Mouse (Mus musculus) cortical plate, adult 2 months (tissue): ENCODE data around the gene Tff3.

Experiments
- CTCF ChIP-seq: fragments of 200-500 bp; IDR thresholded peaks from 2 replicates; pipeline ENCODE4 v1.5.1; 2011; ENCODE audit warnings: mild to moderate bottlenecking, control low read depth, low read length; ENCODE audit not compliant: insufficient read depth; ENCODE audit errors: extremely low read depth
- POLR2A ChIP-seq: fragments of 200-500 bp; IDR thresholded peaks from 2 replicates; pipeline ENCODE4 v1.6.1; 2011; ENCODE audit warnings: mild to moderate bottlenecking, low read length, control low read depth; ENCODE audit not compliant: insufficient read depth; ENCODE audit errors: extremely low read depth

DNA sequence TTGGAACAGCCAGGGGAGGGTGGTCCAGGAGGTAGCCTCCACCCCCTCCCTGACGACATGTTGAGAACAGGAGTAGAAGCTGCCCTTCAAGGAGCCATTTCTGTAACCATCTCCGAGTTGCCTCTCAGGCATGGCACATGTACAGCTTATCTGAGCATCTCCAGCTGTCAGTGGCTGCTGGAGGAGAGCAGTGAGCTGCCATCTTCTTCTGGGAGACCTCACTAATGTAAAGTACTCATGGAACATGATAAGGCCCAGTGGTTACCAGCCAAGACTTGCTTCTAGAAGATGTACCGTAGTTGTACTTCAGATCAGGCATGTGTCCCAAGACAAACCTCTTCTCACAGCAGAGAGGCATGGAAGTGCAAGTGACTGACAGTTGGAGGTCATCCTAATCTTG is 43.9 kb downstream of the Tff3 start:
- TF ChIP-seq CTCF (no peak), POLR2A (no peak)
